Mouse (Mus musculus) bone marrow macrophage, adult 2 months (primary cell): ENCODE results near the gene Mfsd6.

ENCODE experiments used
- CTCF ChIP-seq: IDR thresholded peaks from 2 replicates; pipeline ENCODE4 v1.5.1; 2012; ENCODE audit warnings: low read depth, mild to moderate bottlenecking, low read length, moderate library complexity
- POLR2A ChIP-seq: IDR thresholded peaks from 2 replicates; pipeline ENCODE4 v1.6.1; 2012; ENCODE audit warnings: mild to moderate bottlenecking, low read depth, low read length, borderline replicate concordance

GRCm38 (mm10) chr1:52765176-52766111, 38.2 kb upstream of the Mfsd6 start:
- TF ChIP-seq POLR2A = no peak
- TF ChIP-seq CTCF = no peak
